16 mouse cellular contexts compared by ENCODE assay signal in the genomic region with DNA sequence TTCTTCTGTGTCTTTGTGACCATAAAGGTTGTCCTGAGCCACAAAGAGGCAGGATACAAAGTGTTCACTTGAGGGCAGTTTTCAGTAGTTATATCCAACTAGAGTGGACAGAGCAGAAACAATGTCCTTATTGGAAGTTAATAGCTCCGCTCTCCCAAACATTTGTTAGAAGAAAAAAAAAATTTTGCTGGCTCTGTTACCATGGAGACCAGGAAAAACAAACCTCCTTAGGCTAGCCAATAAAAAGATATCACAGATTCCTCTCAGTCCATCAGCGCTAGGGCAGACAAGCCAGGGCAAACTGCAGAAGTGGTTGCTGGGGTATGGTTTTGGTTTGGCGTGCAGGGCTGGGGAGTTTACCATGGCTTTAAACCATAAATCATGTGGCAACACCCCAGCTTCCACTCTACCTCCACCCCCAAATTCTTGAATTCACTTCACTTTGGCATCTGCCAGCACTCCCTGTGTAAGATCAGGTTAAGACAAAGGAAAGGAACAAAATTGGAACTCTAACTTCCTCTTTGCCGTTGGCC. TPM values are rescaled to one million over a fixed set of nuclear protein-coding genes. Genes with fewer than 3 reads are reported as not detected.
DNase-seq lines count a peak whose midpoint lies in the region; ATAC-seq lines count a peak whose summit lies in the region.
"Had no signal": no experiment of that assay in that cellular context is flagged by ENCODE, and none has a peak within 500 bp of the region (broad histone marks: within the 10 kb centered on the region; RNA-seq: fewer than 3 reads in every experiment).

No protein-coding gene starts in this region.

- H3K27me3 ChIP-seq in embryonic facial prominence, embryonic 11.5 days (ENCODE audit: control insufficient read depth, insufficient read depth, low read length): peaks cover 2% of the 10 kb centered on the region
- H3K27me3 ChIP-seq in embryonic facial prominence, embryonic 10.5 days (replicated peaks; ENCODE audit: low read depth, poor library complexity, severe bottlenecking): peaks cover 42% of the 10 kb centered on the region
- H3K27me3 ChIP-seq in hindbrain, embryonic 16.5 days (replicated peaks; ENCODE audit: control insufficient read depth, insufficient read depth, low read length): no peaks in the 10 kb centered on the region

- peak; percentile 19 for DNase-seq in embryonic facial prominence, embryonic 11.5 days (ENCODE audit: low spot score)
- DNase-seq in embryonic facial prominence, embryonic 10.5 days (ENCODE audit: low spot score): no peak
- DNase-seq in lung, adult 18-20 months: peak; percentile 42 to 58
- DNase-seq in lung, postnatal 14 days: no peak
- DNase-seq in NIH3T3 (ENCODE audit: low read depth): peak; percentile 18
- no peak for DNase-seq in yolk sac, embryonic 10.5 days (ENCODE audit: low spot score)
- DNase-seq: adrenal gland, postnatal 36 days; forebrain, postnatal 0 days; gastrocnemius, postnatal 10 days; thymus, postnatal 25 days had no signal

- ATAC-seq in embryonic facial prominence, embryonic 11.5 days (replicated peaks; ENCODE audit: insufficient number of reproducible peaks, low FRiP score, low TSS enrichment, low read depth): no peak
- ATAC-seq in megakaryocyte, adult 5-6 weeks (ENCODE audit: poor library complexity, severe bottlenecking): peak; percentile 34
- no peak for ATAC-seq in hindbrain, embryonic 16.5 days
- ATAC-seq: forebrain, postnatal 0 days had no signal

- H3K36me3 ChIP-seq in embryonic facial prominence, embryonic 11.5 days (replicated peaks; ENCODE audit: control insufficient read depth, insufficient read depth, low read depth, low read length): no peaks in the 10 kb centered on the region
- no peaks in the 10 kb centered on the region for H3K36me3 ChIP-seq in embryonic facial prominence, embryonic 10.5 days (replicated peaks)
- no peaks in the 10 kb centered on the region for H3K36me3 ChIP-seq in hindbrain, embryonic 16.5 days (ENCODE audit: control insufficient read depth, insufficient read depth, low read length)
- H3K36me3 ChIP-seq: heart, embryonic 12.5 days; hindbrain, embryonic 10.5 days; liver, embryonic 15.5 days; midbrain, embryonic 12.5 days had no signal

- H3K9ac ChIP-seq in embryonic facial prominence, embryonic 11.5 days (replicated peaks; ENCODE audit: low read length): no peak overlapping the region
- no peak overlapping the region for H3K9ac ChIP-seq in hindbrain, embryonic 16.5 days (ENCODE audit: low read depth, low read length)
- H3K9ac ChIP-seq: forebrain, postnatal 0 days; heart, embryonic 12.5 days; liver, embryonic 15.5 days; midbrain, embryonic 12.5 days had no signal

- no peaks in the 10 kb centered on the region for H3K4me1 ChIP-seq in embryonic facial prominence, embryonic 11.5 days (ENCODE audit: control insufficient read depth, insufficient read depth, low read length)
- peaks cover 28% of the 10 kb centered on the region for H3K4me1 ChIP-seq in embryonic facial prominence, embryonic 10.5 days
- peaks cover 11% of the 10 kb centered on the region for H3K4me1 ChIP-seq in hindbrain, embryonic 16.5 days (ENCODE audit: control insufficient read depth, insufficient read depth, low read depth, low read length)

- no peak overlapping the region for H3K4me2 ChIP-seq in embryonic facial prominence, embryonic 11.5 days (ENCODE audit: low read depth, low read length)
- H3K4me2 ChIP-seq in hindbrain, embryonic 16.5 days (ENCODE audit: low read length): no peak overlapping the region
- H3K4me2 ChIP-seq: heart, embryonic 12.5 days; liver, embryonic 15.5 days; midbrain, embryonic 12.5 days had no signal

- H3K4me3 ChIP-seq in embryonic facial prominence, embryonic 11.5 days (ENCODE audit: low read depth, low read length): no peak overlapping the region
- H3K4me3 ChIP-seq in embryonic facial prominence, embryonic 10.5 days: no peak overlapping the region
- H3K4me3 ChIP-seq in hindbrain, embryonic 16.5 days (ENCODE audit: low read length): no peak overlapping the region
- H3K4me3 ChIP-seq: heart, embryonic 12.5 days; hindbrain, embryonic 10.5 days; liver, embryonic 15.5 days; midbrain, embryonic 12.5 days had no signal

- WGBS in embryonic facial prominence, embryonic 11.5 days: 89% methylated on average over 4 of the region's 4 CpGs
- WGBS in embryonic facial prominence, embryonic 10.5 days: 88% methylated on average over 4 of the region's 4 CpGs
- WGBS in hindbrain, embryonic 16.5 days: 74% methylated on average over 4 of the region's 4 CpGs

- H3K27ac ChIP-seq in embryonic facial prominence, embryonic 11.5 days (replicated peaks; ENCODE audit: low read depth, low read length): no peak overlapping the region
- H3K27ac ChIP-seq in embryonic facial prominence, embryonic 10.5 days (replicated peaks): no peak overlapping the region
- no peak overlapping the region for H3K27ac ChIP-seq in hindbrain, embryonic 16.5 days (ENCODE audit: low read depth, low read length)
- H3K27ac ChIP-seq: hindbrain, embryonic 10.5 days; liver, embryonic 15.5 days; midbrain, embryonic 12.5 days had no signal

- no peaks in the 10 kb centered on the region for H3K9me3 ChIP-seq in embryonic facial prominence, embryonic 11.5 days (replicated peaks; ENCODE audit: control insufficient read depth, low read length)
- H3K9me3 ChIP-seq in embryonic facial prominence, embryonic 10.5 days: no peaks in the 10 kb centered on the region
- H3K9me3 ChIP-seq in hindbrain, embryonic 16.5 days (ENCODE audit: control insufficient read depth, low read length): no peaks in the 10 kb centered on the region
- H3K9me3 ChIP-seq: heart, embryonic 12.5 days; hindbrain, embryonic 10.5 days; liver, embryonic 15.5 days; midbrain, embryonic 12.5 days had no signal

RNA-seq across cellular contexts. Expression of a gene that starts 54.6 kb away (rescaled TPM):
- 3.3 and 3.6 TPM in 2 replicates for polyA plus RNA-seq in embryonic facial prominence, embryonic 11.5 days (2014; fragmentation: Nextera tagmentation; extraction: Ambion mirVana)
- polyA plus RNA-seq in embryonic facial prominence, embryonic 10.5 days (2016; fragmentation: Nextera tagmentation; extraction: Ambion mirVana): 2.1 and 2.9 TPM in 2 replicates
- 22.7 and 23.6 TPM in 2 replicates for total RNA-seq in megakaryocyte, adult 5-6 weeks (2015)
- 11.7 and 15.3 TPM in 2 replicates for total RNA-seq in megakaryocyte, adult 5-6 weeks (2017)
- 5.3 and 7.1 TPM in 2 replicates for polyA plus RNA-seq in hindbrain, embryonic 16.5 days (2015; fragmentation: Nextera tagmentation; extraction: Ambion mirVana)

Comparison
In these comparisons a context has a peak if more than half of its experiments do, and no peak if none do; other contexts are left out.
1. DNase-seq: peak in embryonic facial prominence, embryonic 11.5 days (single experiment), lung, adult 18-20 months (2 of 2) and NIH3T3 (single experiment); none in embryonic facial prominence, embryonic 10.5 days (single experiment), lung, postnatal 14 days (single experiment) and yolk sac, embryonic 10.5 days (single experiment).